ENCODE assay signal across 29 mouse cellular contexts in the genomic region with DNA sequence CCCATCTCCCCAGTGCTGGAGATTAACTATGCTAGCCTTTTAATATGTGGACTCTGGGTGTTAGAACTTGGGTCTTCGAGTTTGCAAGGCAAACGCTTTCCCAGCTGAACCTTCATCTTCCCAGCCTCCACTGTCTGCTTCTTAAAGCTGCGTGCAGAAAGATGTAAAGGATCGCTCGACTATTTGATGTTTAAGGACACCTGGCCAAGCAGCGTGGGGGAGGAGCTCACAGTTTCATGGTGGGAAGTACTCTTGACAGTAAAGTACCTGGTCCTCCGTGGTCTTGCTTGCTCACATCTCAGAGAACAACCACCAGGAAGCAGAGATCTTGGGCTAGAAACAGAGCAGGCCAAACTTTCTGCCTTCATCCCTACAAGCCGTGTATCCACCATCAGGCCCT.
"Had no signal": no experiment of that assay in that cellular context is flagged by ENCODE, and none has a peak within 500 bp of the region (broad histone marks: within the 10 kb centered on the region; RNA-seq: fewer than 3 reads in every experiment).

No protein-coding gene starts in this region.

- DNase-seq: heart, adult 18-20 months; heart, adult 2 months; heart, postnatal 10 days; heart, postnatal 14 days; heart, postnatal 36 days; heart, postnatal 4 days; kidney, adult 11 months; kidney, adult 18-20 months; kidney, adult 2 months; kidney, adult 8-10 months; kidney, adult 9 months; kidney, postnatal 14 days; kidney, postnatal 25 days; kidney, postnatal 36 days; kidney, postnatal 4 days had no signal

- H3K27me3 ChIP-seq: heart, embryonic 12.5 days; heart, embryonic 13.5 days; heart, embryonic 15.5 days; hindbrain, embryonic 12.5 days; hindbrain, embryonic 13.5 days; hindbrain, embryonic 15.5 days; intestine, embryonic 15.5 days; kidney, embryonic 15.5 days had no signal

- H3K27ac ChIP-seq: heart, adult 2 months; heart, embryonic 10.5 days; heart, embryonic 13.5 days; heart, embryonic 15.5 days; hindbrain, embryonic 10.5 days; hindbrain, embryonic 12.5 days; hindbrain, embryonic 13.5 days; hindbrain, embryonic 14.5 days; hindbrain, embryonic 15.5 days; hindbrain, postnatal 0 days; intestine, embryonic 15.5 days; kidney, embryonic 15.5 days; kidney, postnatal 0 days; layer of hippocampus, adult 2 months had no signal

- H3K36me3 ChIP-seq: heart, embryonic 10.5 days; heart, embryonic 12.5 days; heart, embryonic 13.5 days; heart, embryonic 15.5 days; hindbrain, embryonic 10.5 days; hindbrain, embryonic 12.5 days; hindbrain, embryonic 13.5 days; hindbrain, embryonic 15.5 days; intestine, embryonic 15.5 days; kidney, embryonic 15.5 days had no signal

- H3K4me3 ChIP-seq: heart, adult 2 months; heart, embryonic 10.5 days; heart, embryonic 12.5 days; heart, embryonic 13.5 days; heart, embryonic 15.5 days; hindbrain, embryonic 10.5 days; hindbrain, embryonic 12.5 days; hindbrain, embryonic 13.5 days; hindbrain, embryonic 15.5 days; intestine, embryonic 15.5 days; kidney, embryonic 15.5 days; layer of hippocampus, adult 2 months had no signal
